16 mouse cellular contexts compared by ENCODE assay signal in the genomic region with DNA sequence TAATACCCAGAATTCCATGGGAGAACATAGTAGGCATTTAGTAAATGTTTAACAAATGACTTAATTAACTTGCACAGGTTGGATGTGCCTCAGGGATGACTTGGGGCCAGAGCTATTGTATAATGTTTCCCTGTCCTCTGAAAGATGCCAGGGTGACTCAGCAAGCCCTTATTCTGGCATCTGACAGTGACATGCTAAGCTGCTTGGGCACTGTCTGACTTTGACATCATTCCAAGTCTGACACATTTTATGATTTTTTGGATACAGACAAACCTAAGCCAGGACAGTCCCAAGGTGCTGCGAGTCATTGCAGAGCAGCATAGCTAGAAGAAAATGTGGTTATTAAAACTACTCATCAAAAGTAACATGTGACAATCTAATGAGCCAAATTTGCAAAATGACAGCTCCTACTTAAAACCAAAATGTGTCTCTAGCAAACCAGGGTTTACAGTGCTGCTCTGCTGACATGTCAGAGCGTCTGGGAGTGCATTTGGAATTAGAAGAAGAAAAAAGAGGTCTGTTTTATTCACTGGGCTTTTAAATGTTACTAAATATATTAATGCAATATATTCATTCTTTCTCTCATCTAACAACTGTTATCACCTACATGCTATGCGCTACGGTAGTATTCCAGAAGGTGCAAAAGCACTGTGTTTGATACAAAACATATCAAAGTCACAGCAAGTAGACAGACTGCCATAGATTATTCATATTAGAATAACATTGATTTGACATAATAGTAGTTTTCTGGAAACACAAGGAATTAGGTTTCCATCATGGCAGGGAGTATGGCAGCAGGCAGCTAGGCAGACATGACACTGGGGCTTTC.
DNase-seq lines count a peak whose midpoint lies in the region; ATAC-seq lines count a peak whose summit lies in the region.
"Had no signal": no experiment of that assay in that cellular context is flagged by ENCODE, and none has a peak within 500 bp of the region (broad histone marks: within the 10 kb centered on the region; RNA-seq: fewer than 3 reads in every experiment).

No protein-coding gene starts in this region.

- peak; percentile 75 for ATAC-seq in forebrain, embryonic 15.5 days (replicated peaks)
- no peak for ATAC-seq in forebrain, embryonic 12.5 days (ENCODE audit: low FRiP score)
- peak; percentile 56; the same call in 1 of the 2 replicates for ATAC-seq in midbrain, embryonic 15.5 days (replicated peaks)

- WGBS in forebrain, embryonic 15.5 days = 60% methylated on average over 4 of the region's 4 CpGs
- WGBS in forebrain, embryonic 12.5 days = 91% methylated on average over 4 of the region's 4 CpGs
- 86% methylated on average over 4 of the region's 4 CpGs for WGBS in midbrain, embryonic 15.5 days
- 89% methylated on average over 4 of the region's 4 CpGs for WGBS in midbrain, embryonic 10.5 days

- H3K4me1 ChIP-seq in forebrain, embryonic 15.5 days = no peaks in the 10 kb centered on the region
- no peaks in the 10 kb centered on the region for H3K4me1 ChIP-seq in forebrain, embryonic 12.5 days
- H3K4me1 ChIP-seq in midbrain, embryonic 15.5 days = 0 out of 2 replicates have a peak, but pooled peaks cover 2% of the 10 kb centered on the region
- H3K4me1 ChIP-seq in midbrain, embryonic 10.5 days = 0 out of 2 replicates have a peak, but pooled peaks cover 3% of the 10 kb centered on the region
- H3K4me1 ChIP-seq: hindbrain, embryonic 15.5 days; liver, embryonic 15.5 days; stomach, embryonic 15.5 days had no signal

- DNase-seq in midbrain, embryonic 10.5 days (ENCODE audit: low spot score) = no peak
- peak; percentile 7 for DNase-seq in adrenal gland, postnatal 25 days
- no peak for DNase-seq in spleen, postnatal 36 days (ENCODE audit: low spot score in 2 of 2)
- DNase-seq in left cerebral cortex, postnatal 4 days = no peak
- DNase-seq: layer of hippocampus, adult 9-11 months; right cerebral cortex, postnatal 4 days; thymus, postnatal 14 days had no signal

- no peaks in the 10 kb centered on the region for H3K9me3 ChIP-seq in forebrain, embryonic 15.5 days
- no peaks in the 10 kb centered on the region for H3K9me3 ChIP-seq in forebrain, embryonic 12.5 days
- H3K9me3 ChIP-seq in midbrain, embryonic 15.5 days = no peaks in the 10 kb centered on the region
- H3K9me3 ChIP-seq in midbrain, embryonic 10.5 days (replicated peaks) = no peaks in the 10 kb centered on the region
- H3K9me3 ChIP-seq: hindbrain, embryonic 15.5 days; limb, embryonic 10.5 days; liver, embryonic 15.5 days; neural tube, embryonic 13.5 days; stomach, embryonic 15.5 days had no signal

- H3K4me3 ChIP-seq in forebrain, embryonic 15.5 days = no peak overlapping the region
- no peak overlapping the region for H3K4me3 ChIP-seq in forebrain, embryonic 12.5 days (replicated peaks)
- H3K4me3 ChIP-seq in midbrain, embryonic 15.5 days = no peak overlapping the region
- no peak overlapping the region for H3K4me3 ChIP-seq in midbrain, embryonic 10.5 days
- H3K4me3 ChIP-seq: hindbrain, embryonic 15.5 days; limb, embryonic 10.5 days; liver, embryonic 15.5 days; neural tube, embryonic 13.5 days; stomach, embryonic 15.5 days had no signal

- H3K27me3 ChIP-seq in forebrain, embryonic 15.5 days = no peaks in the 10 kb centered on the region
- no peaks in the 10 kb centered on the region for H3K27me3 ChIP-seq in forebrain, embryonic 12.5 days
- no peaks in the 10 kb centered on the region for H3K27me3 ChIP-seq in midbrain, embryonic 15.5 days (replicated peaks)
- H3K27me3 ChIP-seq in midbrain, embryonic 10.5 days (ENCODE audit: low read depth, poor library complexity, severe bottlenecking) = no peaks in the 10 kb centered on the region
- H3K27me3 ChIP-seq: CH12.LX; hindbrain, embryonic 15.5 days; liver, embryonic 15.5 days; neural tube, embryonic 13.5 days; stomach, embryonic 15.5 days had no signal

- no peaks in the 10 kb centered on the region for H3K36me3 ChIP-seq in forebrain, embryonic 15.5 days
- no peaks in the 10 kb centered on the region for H3K36me3 ChIP-seq in forebrain, embryonic 12.5 days (replicated peaks)
- H3K36me3 ChIP-seq in midbrain, embryonic 15.5 days (replicated peaks) = no peaks in the 10 kb centered on the region
- H3K36me3 ChIP-seq in midbrain, embryonic 10.5 days = no peaks in the 10 kb centered on the region
- H3K36me3 ChIP-seq: hindbrain, embryonic 15.5 days; limb, embryonic 10.5 days; liver, embryonic 15.5 days; neural tube, embryonic 13.5 days; stomach, embryonic 15.5 days had no signal

- no peak overlapping the region for H3K9ac ChIP-seq in forebrain, embryonic 15.5 days (replicated peaks)
- no peak overlapping the region for H3K9ac ChIP-seq in forebrain, embryonic 12.5 days
- H3K9ac ChIP-seq in midbrain, embryonic 15.5 days = no peak overlapping the region
- H3K9ac ChIP-seq: hindbrain, embryonic 15.5 days; liver, embryonic 15.5 days; neural tube, embryonic 13.5 days; stomach, embryonic 15.5 days had no signal

- peak overlapping the region; percentile 1 for H3K27ac ChIP-seq in forebrain, embryonic 15.5 days (replicated peaks)
- no peak overlapping the region for H3K27ac ChIP-seq in forebrain, embryonic 12.5 days
- H3K27ac ChIP-seq in midbrain, embryonic 15.5 days = no peak overlapping the region
- no peak overlapping the region for H3K27ac ChIP-seq in midbrain, embryonic 10.5 days (replicated peaks)
- H3K27ac ChIP-seq: hindbrain, embryonic 15.5 days; limb, embryonic 10.5 days; liver, embryonic 15.5 days; neural tube, embryonic 13.5 days; stomach, embryonic 15.5 days had no signal

- intact Hi-C loops in left cerebral cortex, postnatal 4 days (cut with DNase I) = no loop called here

- no peak overlapping the region for H3K4me2 ChIP-seq in forebrain, embryonic 15.5 days (replicated peaks)
- H3K4me2 ChIP-seq in forebrain, embryonic 12.5 days = no peak overlapping the region
- H3K4me2 ChIP-seq in midbrain, embryonic 15.5 days = no peak overlapping the region
- H3K4me2 ChIP-seq: hindbrain, embryonic 15.5 days; liver, embryonic 15.5 days; neural tube, embryonic 13.5 days; stomach, embryonic 15.5 days had no signal
